Mouse (Mus musculus) testis, adult 2 months (tissue): ENCODE results near the gene Muc4. TPM values are rescaled to one million over a fixed set of nuclear protein-coding genes. Genes with fewer than 3 reads are reported as not detected.

Experiments used
- H3K27ac ChIP-seq: fragments of 200-500 bp; 2 replicates; pipeline ENCODE4 v1.5.1; 2012; ENCODE audit warnings: low read depth, low read length; ENCODE audit not compliant: control insufficient read depth, insufficient read depth
- H3K27me3 ChIP-seq: fragments of 200-500 bp; 2 replicates; pipeline ENCODE4 v1.6.1; 2012; ENCODE audit warnings: mild to moderate bottlenecking, low read length, moderate library complexity; ENCODE audit not compliant: control insufficient read depth, insufficient read depth
- H3K36me3 ChIP-seq: fragments of 200-500 bp; 2 replicates; pipeline ENCODE4 v1.6.1; 2012; ENCODE audit warnings: mild to moderate bottlenecking, low read length; ENCODE audit not compliant: control insufficient read depth, insufficient read depth
- H3K4me1 ChIP-seq: fragments of 200-500 bp; 2 replicates; pipeline ENCODE4 v1.6.1; 2012; ENCODE audit warnings: low read length; ENCODE audit not compliant: control insufficient read depth, insufficient read depth
- H3K4me3 ChIP-seq: fragments of 200-500 bp; 2 replicates; pipeline ENCODE4 v1.5.1; 2012; ENCODE audit warnings: low read depth, mild to moderate bottlenecking, low read length, moderate library complexity, mixed read lengths; ENCODE audit not compliant: control insufficient read depth
- CTCF ChIP-seq: fragments of 200-500 bp; IDR thresholded peaks from 2 replicates; pipeline ENCODE4 v1.5.1; 2012; ENCODE audit warnings: low read depth, mild to moderate bottlenecking, inconsistent platforms, low read length, moderate library complexity; ENCODE audit not compliant: control insufficient read depth, insufficient read depth, insufficient replicate concordance
- POLR2A ChIP-seq: fragments of 200-500 bp; IDR thresholded peaks from 2 replicates; pipeline ENCODE4 v1.6.1; 2012; ENCODE audit warnings: low read depth, mild to moderate bottlenecking, inconsistent platforms, low read length, moderate library complexity; ENCODE audit not compliant: control insufficient read depth
- polyA plus RNA-seq: library from polyadenylated mRNA; depleted of rRNA; stranded (reverse); fragments of >200 nt; gene quantifications from 2 replicates; pipeline ENCODE4 v1.2.3, GENCODE M21; 2012

Gene Muc4
- polyA plus RNA-seq, 1 experiment, result 98.8 TPM

DNA sequence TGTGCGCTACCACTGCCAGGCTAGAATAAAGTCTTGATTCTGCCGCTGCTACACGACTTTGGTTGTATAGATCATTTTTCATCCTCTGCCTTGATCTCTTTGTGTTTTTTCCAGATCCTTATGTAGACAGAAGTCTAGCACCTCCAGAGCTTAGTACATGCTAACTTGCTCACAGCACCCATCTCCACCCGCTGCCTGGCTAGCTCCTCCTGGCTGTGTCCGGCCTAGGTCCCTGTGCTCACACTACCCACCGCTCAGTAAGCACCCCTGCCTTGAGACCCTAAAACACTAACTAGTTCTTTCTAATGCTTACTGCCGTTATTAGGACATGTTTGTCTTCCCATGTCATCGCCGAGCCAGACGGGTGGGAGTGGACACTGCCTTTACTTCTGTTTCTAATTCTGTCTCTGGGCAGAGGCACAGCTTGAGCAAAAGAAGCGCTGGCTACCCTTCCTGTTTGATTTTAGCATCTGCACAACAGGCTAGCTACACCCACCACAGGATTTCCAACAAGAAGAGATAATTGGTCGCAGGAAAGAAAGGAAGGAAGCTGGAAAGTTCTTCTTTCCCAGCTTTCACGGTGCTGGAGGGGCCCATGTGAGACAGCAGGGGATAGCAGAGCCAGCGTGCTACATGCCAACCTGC is 25.1 kb upstream of the Muc4 start:
- Histone ChIP-seq H3K4me1 (no peaks in the 10 kb centered on the region), H3K4me3 (no peak overlapping the region), H3K27me3 (no peaks in the 10 kb centered on the region), H3K36me3 (no peaks in the 10 kb centered on the region), H3K27ac (no peak overlapping the region)
- no peak for TF ChIP-seq CTCF
- no peak for TF ChIP-seq POLR2A

DNA sequence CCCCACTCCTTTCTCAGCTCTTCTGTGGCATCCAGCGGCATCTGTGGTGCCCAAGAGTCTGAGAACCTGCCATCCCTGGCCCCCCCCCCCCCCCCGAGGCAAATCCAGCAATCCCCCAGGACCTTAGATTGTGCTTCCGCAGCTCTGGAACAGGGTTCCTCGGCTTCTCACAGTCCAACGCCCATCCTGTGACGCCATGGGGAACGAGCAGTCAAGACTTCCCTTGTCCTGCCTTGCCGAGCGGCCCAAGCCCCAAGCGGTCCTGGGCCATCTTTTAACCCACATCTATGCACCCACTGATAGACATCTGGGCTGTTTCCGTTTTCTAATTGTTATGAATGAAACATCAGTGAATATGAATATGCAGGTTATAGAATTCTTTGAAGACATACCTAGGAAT is 23.5 kb upstream of the Muc4 start:
- TF ChIP-seq CTCF (no peak), POLR2A (no peak)
- H3K27me3 ChIP-seq, result no peaks in the 10 kb centered on the region
- no peak overlapping the region for H3K27ac ChIP-seq
- H3K36me3 ChIP-seq, result no peaks in the 10 kb centered on the region
- H3K4me3 ChIP-seq, result no peak overlapping the region
- H3K4me1 ChIP-seq, result no peaks in the 10 kb centered on the region

- no peak for TF ChIP-seq CTCF
- TF ChIP-seq POLR2A, result no peak
- Histone ChIP-seq H3K27ac (no peak overlapping the region), H3K36me3 (no peaks in the 10 kb centered on the region), H3K4me3 (no peak overlapping the region), H3K4me1 (no peaks in the 10 kb centered on the region), H3K27me3 (no peaks in the 10 kb centered on the region)
Measured at GRCm38 (mm10) chr16:32713556-32713955, 22.1 kb upstream of the Muc4 start.

DNA sequence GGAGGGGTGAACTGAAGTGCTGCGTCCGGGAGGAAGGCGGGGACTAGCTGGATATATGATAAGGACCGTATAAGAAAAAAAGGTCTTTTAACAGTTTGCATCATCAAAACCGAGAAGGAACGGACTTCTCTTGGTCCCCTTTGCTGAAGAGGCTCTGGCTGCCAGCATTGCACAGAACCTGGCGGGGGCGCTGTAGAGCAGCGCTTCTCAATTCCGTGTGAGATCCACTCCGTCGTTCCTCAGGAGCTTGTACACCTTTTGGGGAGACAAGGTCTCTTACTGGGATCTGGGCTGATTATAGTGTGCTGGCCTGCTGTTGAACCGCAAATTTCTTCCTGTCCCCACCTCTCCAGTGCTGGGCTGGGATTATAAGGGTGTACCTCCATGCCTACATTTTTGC is 20.3 kb upstream of the Muc4 start:
- H3K36me3 ChIP-seq, result no peaks in the 10 kb centered on the region
- H3K4me1 ChIP-seq, result no peaks in the 10 kb centered on the region
- peak overlapping the region; percentile 28; the same call in 1 of the 2 replicates for H3K4me3 ChIP-seq
- no peaks in the 10 kb centered on the region for H3K27me3 ChIP-seq
- no peak overlapping the region for H3K27ac ChIP-seq
- TF ChIP-seq CTCF (peak; percentile 87), POLR2A (no peak)

GRCm38 (mm10) chr16:32723163-32723562 is 12.5 kb upstream of the Muc4 start:
- Histone ChIP-seq H3K4me3 (no peak overlapping the region), H3K4me1 (no peaks in the 10 kb centered on the region; the same call in 1 of the 2 replicates), H3K27ac (no peak overlapping the region), H3K27me3 (no peaks in the 10 kb centered on the region), H3K36me3 (no peaks in the 10 kb centered on the region)
- TF ChIP-seq CTCF (no peak), POLR2A (no peak)

- Histone ChIP-seq H3K27me3 (no peaks in the 10 kb centered on the region), H3K4me3 (no peak overlapping the region), H3K36me3 (no peaks in the 10 kb centered on the region), H3K27ac (no peak overlapping the region), H3K4me1 (no peaks in the 10 kb centered on the region; the same call in 1 of the 2 replicates)
- TF ChIP-seq CTCF (no peak), POLR2A (no peak)
Measured at GRCm38 (mm10) chr16:32723767-32724166, 11.9 kb upstream of the Muc4 start.

GRCm38 (mm10) chr16:32724259-32724658 is 11.4 kb upstream of the Muc4 start:
- H3K27ac ChIP-seq, result no peak overlapping the region
- no peaks in the 10 kb centered on the region; the same call in 1 of the 2 replicates for H3K4me1 ChIP-seq
- H3K36me3 ChIP-seq, result no peaks in the 10 kb centered on the region
- no peak overlapping the region for H3K4me3 ChIP-seq
- TF ChIP-seq CTCF (no peak), POLR2A (no peak)
- no peaks in the 10 kb centered on the region for H3K27me3 ChIP-seq
